Mouse (Mus musculus) spleen, adult 12 weeks (tissue): ENCODE data around the gene Trim7.
"Not testable (repeated sequence)": the region's sequence is repeated elsewhere in the genome, so short reads cannot be mapped to it uniquely, and the experiment has no call there.

Experiments used
- DNase-seq: peaks from one replicate; pipeline ENCODE4 v3.0.0; 2022; ENCODE audit warnings: low spot score

The Trim7 gene

DNA sequence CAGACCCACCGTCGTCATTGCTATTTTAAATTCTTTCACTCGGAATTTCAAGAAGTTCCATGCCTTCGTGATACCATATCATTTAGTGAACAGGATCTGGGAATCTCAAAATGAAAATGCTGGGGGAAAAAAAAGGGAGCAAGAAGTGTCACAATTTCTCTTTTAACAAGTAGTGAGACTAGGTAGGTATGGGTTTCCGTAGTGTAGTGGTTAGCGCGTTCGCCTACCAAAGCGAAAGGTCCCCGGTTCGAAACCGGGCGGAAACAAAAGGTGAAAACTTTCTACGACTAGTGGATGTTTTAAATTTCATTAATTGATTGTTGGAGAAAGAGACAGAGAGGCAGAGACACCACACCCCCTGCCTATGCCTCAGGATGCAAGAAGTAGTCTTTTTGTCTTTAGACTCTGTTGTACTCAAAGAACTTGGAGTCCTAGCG is 2.4 kb upstream of the Trim7 start:
- peak; percentile 76 for DNase-seq

DNA sequence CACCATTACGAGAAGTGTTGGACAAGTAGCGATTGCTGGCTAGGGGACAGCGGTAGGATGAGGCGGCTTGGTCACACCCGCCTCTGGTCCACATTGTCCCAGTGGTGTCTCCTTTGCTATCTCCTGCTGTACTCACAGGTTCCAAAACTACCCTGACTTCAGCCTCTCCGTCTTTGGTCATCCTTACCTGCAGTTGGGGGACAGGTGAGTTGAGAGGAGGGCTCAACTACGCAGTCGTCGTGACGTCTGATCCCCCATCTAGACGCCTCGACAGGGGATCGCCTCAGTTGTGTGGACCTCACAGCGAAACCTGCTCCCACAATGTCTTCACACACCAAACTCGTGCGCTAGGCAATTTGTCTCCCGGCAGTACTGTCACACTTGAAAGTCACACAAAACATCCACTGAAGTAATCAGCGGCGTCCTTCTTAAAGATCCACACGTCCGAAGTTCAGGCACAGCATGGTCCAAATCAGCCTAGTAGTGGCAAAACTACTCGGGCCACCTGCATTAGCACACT is 1.6 kb upstream of the Trim7 start:
- no peak for DNase-seq

DNA sequence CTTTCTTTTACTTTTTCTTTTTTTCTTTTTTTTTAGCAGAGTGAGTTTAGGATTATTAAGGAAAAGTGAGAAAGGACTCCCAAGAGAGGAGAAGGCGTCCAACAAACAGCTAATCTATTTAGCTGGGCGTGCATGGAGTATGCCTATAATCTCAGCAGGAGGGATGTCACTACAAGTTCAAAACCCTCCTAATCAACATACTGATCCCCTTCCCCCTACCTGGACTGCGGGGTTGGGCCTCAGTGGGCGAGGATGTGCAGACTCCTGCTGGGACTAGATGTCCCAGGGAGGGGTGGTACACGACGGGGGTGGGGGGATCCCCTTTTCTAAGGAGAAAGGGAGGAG is 784 bp downstream of the Trim7 start:
- DNase-seq = no peak

DNA sequence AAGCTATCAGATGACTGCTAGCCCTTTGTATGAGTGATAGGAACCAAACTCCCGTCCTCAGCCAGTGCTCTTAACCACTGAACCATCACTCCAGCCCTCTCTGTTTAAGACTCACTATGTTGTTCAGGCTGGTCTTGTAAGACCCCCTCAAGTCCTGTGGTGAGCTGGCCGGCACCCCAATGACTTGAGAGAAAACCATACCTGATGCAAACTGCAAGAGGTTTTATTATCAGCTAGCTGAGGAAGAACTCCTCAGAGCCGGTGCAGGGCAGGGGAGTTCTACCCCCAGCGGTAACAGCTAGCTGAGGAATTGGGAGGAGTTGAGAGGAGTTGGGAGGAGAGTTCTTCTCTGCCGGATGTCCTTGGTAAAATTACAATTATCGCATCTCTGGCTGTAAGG is 2.0 kb downstream of the Trim7 start:
- no peak for DNase-seq

DNA sequence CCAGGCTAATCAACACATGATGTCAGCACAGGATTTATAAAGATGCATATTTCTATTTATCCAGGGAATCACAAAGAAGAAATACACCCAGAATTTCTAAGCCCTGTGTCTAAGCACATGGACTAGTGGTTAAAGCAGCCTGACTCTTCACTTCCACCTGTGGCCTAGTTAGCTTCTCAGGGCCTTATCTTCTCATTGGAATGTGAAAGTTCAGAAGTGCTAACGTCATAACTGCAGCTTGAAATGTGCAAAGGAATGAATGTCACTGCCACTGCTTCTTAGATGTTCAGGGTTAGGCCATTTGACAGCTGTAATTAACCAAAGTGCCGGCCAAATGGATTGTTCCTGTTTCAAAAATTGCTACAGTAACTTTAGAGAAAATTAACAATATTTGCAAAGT is 4.3 kb downstream of the Trim7 start:
- no peak for DNase-seq

DNA sequence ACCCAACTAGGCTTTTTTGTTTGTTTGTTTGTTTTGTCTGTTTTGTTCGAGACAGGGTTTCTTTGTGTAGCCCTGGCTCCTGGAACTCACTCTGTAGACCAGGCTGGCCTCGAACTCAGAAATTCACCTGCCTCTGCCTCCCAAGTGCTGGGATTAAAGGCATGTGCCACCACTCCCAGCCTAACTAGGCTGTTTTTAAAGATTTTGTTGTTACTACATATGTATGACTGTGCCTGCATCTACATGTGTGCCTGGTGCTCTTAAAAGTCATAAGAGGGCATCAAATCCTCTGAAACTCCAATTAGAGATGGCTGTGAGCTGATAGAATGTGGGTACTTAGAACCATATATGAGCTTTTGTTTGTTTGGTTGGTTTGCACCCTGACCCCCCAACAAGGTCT is 5.3 kb downstream of the Trim7 start:
- DNase-seq = no peak

DNA sequence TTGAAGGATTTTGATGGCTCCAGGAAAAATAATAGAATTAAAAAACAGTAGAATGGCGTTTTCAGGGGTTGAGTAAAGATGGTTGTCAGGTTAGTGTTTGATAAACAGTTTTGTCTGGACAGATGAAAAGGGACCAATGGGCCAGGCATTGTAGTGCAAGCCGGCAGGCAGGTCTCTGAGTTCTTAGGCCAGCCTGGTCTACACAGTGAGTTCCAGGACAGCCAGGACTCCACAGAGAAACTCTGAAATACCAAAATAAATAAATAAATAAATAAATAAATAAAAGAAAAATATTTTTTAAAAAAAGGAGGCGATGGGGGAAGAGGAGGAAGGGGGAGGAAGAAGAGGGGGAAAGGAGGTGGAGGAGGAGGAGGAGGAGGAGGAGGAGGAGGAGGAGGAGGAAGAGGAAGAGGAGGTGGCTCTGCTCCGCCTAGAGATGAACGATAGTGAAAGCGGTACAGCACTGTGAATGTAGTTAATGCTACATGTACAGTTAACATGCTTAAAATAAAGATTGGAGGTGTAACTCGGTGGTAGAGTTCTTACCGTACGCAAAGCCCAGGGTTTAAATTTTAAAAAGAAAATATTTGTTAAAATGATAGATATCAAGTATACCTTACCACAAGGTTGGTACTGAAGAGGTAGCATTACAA is 7.3 kb downstream of the Trim7 start:
- DNase-seq = no peak

DNA sequence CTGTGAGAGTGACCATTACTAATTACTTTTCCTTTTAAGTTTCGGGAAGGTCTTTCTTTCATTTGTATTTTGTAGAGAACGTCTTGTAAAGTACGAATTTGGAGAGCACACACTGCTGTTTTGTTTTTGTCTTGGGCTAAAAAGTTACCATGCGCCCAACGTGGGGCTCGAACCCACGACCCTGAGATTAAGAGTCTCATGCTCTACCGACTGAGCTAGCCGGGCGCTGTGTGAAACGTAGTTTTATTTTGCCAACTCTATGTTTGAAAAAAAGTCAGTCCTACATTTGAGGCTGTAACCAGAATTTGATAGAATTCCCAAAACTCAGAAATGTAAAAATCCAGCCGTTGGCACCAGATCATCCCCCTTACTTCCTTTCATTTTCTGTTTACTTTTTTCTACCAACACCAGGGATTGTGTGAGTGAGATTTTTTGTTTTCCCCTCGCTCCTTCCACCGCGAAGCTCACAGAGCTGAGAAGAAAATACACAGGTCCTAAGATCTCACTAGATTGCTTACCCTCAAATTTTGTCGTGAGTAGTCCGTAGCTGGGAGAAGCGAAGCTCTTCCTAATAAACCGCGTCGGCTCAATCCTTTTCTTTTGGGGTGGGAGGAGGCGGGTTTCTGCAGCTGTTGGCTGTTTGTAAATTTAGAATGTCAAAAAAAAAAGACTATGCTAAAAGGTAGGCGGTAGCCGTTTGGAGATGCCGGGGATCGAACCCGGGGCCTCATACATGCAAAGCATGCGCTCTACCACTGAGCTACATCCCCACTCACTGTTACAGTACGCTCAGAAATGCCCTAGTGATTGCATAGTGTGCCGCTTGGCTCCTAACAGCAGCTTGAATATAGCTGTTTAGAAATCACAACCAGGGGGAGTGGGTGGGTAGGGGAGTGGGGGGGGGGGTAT is 8.0 kb downstream of the Trim7 start:
- peak; percentile 89 for DNase-seq

DNA sequence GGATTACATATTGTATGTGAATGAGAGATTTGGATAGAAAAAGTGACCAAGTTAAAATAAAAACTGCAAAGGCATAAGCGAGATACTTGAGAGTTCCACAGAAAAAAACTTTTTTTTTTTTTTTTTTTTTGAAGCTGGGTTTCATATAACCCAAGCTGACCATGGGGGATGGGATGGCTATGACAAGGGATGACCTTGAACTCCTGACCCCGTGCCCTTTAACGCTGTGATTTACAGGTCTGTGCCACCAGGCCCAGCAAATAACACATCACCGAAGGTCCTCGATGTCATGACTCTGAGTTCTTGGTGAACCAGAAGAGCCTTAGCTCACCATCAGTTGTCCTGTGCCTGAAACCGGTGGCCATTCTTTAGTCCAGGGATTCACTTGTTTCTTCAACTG is 10.0 kb downstream of the Trim7 start:
- no peak for DNase-seq

DNA sequence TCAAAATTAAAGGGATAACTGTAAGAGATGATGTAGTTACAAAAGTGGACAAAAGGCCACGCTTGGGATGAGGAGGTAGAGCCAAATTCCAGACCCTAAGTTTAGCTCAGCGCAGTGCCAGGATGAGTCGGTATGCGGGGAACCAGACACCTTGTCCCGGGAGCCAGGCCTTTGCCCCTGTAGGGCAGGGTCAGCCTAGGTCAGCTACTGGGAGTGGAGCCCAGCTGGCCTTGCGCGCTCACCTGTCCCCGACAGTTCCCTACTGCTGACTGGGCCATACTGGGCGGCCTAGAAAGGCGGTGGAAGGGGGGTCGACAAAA is 11.0 kb downstream of the Trim7 start:
- DNase-seq = no peak

DNA sequence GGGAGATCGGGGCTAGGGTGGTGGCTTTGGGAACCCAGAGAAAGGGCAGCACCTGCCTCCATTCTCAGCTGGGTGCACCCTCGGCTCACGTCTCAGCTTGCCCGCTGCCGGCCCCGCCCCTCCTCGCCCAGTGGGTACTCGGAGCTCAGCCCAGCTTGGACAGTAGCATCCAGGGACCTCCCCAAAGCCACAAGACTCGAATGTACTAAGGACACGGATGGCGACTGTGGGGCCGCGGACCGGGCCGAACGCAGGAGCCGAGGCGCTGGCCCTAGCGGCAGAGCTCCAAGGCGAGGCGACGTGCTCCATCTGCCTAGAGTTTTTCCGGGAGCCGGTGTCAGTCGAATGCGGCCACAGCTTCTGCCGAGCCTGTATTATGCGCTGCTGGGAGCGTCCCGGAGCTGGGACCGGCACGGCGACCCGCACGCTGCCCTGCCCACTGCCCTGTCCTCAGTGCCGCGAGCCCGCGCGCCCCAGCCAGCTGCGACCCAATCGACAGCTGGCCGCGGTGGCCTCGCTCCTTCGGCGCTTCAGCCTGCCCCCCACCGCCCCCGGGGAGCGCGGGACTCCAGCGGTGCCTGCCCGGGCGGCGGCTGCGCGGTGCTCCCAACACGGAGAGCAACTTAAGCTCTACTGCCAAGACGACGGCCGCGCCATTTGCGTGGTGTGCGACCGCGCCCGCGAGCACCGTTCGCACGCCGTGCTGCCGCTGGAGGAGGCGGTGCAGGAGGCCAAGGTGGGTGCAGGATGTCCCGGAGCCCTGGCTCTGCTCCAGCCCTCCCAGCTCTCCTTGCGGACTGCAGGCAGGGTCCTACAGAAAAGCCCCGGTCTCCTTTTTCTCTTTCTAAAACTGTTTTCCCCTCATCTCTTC is 11.6 kb downstream of the Trim7 start:
- DNase-seq = peak; percentile 44

DNA sequence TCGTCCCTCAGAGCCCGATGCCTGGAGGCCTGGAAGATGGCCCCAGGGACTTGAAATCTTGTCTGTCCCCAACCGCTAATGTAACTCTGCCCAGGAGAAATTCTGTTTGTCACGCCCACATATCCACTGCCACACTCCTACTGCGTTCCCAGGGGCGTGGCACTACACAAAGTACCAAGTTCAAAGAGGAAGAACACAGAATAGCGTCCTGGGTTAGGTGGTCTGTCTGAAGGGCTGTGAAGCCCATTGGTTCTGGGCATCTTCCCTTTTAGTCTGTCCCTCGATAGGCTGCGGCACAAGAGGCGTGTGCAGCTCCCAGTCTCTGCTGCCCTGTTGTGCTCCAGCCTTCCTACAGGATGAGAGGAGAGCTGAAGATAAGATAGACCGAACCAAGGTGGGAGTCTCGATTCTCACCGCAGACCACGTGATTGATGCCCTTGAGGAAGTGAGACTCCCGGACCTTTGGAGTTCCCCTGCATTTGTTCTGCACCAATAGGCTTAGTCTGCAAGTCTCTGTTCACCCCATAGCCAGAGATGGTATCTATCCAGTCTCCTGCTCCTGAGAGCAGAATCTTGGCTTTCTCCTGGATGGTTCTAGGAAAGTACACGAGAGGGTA is 12.3 kb downstream of the Trim7 start:
- peak; percentile 43 for DNase-seq

DNA sequence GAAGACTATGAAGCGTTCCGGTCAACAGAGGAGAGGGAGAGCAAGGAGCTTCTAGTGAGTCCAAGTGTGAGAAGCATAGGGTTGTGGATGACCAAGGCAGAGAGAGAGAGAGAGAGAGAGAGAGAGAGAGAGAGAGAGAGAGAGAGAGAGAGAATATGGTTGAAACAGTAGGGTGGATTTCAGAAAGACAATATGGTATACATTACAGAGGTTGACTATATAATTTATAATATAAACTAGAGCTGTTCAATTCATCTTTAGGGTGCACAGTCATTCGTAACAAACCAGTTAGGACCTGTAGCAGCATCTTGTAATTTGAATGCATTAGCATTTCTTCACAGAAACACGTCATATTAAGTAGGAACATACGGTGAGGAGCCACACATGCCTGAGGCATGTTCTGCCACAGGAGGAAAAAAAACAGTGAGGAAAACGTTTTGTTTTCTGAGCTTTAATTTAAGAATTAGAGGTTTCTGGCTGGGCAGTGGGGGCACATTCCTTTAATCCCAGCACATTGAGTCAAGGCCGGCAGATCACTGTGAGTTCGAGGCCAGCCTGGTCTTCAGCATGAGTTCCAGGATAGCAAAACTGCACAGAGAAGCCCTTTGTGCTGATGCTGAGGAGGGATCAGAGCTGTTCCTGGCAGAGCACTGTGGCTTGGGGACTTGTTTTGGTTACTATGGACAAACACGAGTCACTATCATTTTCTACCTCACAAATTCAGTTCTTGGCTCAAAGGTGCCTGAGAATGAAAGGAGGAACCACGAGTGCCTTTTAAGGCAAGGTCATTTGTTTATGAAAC is 13.1 kb downstream of the Trim7 start:
- DNase-seq = no peak

DNA sequence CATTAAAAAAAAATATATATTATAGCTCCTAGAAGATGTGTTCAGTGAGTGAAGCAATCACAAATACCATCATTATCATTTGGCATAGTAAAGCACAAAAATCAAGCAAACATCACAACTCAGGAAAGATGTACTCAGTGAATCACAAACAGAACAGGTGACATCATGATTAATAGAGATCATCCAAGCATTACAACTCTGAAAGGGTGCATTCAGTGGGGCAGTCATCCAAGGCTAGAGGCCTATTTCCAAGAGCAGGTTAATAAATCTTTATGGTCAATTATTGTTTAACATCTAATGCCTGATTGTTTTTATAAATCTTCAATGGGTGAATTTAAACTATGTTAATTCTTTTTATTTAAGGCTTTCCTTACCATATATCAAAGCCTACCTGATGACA is 14.9 kb downstream of the Trim7 start:
- no peak for DNase-seq

DNA sequence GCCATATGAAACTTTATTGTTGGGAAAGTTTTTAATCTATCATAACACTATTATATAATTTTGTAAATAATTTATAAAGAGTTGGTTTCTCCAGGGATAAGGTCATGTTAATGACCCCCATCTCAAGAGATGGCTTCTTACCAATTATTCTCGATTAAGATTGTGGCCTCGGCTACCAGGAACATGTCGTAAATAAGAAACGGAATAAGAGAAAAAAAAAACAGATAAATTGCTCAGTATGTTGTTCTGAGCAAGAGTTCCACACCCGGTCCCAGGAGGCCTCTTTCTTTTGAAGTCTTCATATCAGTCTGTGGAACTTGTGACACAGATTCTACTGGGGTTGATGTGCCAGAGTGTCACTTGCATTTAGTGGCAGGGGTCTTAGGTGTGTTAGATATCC is 15.3 kb downstream of the Trim7 start:
- no peak for DNase-seq

DNA sequence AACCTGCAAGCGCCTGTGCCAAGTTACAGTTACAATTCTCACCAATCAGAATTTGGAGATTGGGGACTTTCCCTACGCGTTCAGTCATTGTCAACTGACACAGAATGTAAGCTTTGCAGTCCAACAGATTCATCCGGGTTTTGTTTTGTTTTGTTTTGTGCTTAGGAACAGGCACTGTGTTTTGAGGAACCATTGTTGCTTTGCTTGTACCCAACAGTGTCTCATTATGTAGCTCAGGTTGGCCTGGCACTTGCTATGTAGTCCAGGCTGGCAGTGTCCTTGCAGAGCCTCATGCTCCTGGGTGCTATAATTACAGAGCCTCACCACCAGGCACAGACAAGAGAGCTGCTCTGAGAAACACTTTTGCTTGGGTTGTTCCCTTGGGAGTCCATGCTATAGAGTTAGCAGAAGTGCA is 16.4 kb downstream of the Trim7 start:
- no peak for DNase-seq

DNA sequence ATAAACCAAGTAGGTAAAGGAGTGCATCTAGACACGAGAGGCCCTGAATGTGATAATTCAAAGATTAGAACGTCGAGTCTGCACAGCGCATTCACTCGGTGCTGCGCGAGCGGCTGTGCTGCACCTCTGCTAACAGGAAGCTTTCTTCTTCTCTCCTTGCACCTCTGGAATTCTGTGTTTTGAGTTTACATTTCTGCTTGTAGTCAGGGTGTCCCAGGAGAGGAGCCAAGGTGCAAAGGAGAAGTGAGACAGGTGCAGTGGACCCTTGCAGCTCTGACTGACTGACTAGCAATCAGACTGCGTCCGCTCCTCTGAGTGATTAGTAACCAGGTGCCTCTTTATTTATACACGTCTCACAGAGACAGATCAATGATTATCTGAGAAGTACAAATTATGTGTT is 17.3 kb downstream of the Trim7 start:
- peak; percentile 15 for DNase-seq

DNA sequence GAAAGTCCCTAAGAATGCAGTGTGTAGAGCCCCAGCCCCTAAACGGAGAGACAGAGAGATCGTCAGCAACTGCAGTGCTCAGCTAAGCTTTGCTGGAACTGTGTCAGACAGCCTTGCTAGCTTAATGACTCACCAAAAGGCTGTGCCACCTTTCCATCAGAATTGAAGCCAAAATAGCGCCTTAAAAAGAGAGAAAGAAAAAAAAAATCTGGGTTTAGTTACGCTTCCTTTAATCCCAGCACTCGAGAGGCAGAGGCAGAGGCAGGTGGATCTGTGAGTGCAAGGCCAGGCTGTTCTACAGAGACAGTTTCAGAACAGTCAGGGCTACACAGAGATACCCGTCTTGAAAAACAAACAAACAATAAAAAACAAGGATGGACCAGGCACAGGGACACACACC is 18.4 kb downstream of the Trim7 start:
- no peak for DNase-seq

DNA sequence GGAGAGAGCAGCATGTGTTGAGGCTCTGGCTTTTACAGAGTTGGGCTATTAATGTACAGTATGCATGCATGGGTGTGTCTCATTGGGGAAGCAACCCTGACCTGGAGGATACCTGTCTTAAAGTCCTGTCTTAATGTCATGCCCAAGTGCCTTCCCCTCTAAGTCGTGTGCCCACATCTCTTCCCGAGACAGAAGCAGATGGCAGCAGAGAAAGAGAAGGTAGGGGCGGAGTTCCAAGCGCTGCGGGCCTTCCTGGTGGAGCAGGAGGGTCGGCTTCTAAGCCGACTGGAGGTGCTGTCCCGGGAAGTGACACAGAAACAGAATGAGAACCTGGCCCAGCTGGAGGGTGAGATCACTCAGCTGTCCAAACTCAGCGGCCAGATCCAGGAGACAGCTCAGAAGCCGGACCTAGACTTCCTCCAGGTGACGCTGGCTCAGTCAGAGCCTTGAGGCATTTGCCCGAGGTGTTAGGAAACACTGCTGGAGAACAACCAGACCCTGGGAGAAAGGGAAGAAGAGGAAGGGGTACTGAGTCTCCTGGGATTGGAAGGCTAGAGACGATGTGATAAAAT is 19.4 kb downstream of the Trim7 start:
- no peak for DNase-seq

DNA sequence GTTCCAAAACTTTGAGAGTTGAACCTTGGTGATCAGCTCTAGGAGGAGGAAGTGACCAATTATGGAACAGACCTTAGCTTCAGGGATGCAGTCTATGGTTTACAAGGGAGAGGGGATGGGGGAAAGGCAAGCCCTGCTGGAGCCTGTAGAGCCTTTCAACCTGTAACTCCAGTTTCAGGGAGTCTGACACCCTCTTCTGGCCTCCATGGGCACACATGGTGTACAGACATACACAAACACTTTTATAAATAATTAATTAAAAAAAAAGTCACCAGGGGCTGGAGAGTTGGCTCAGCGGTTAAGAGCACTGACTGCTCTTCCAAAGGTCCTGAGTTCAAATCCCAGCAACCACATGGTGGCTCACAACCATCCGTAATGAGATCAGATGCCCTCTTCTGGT is 20.4 kb downstream of the Trim7 start:
- DNase-seq = not testable (repeated sequence)

DNA sequence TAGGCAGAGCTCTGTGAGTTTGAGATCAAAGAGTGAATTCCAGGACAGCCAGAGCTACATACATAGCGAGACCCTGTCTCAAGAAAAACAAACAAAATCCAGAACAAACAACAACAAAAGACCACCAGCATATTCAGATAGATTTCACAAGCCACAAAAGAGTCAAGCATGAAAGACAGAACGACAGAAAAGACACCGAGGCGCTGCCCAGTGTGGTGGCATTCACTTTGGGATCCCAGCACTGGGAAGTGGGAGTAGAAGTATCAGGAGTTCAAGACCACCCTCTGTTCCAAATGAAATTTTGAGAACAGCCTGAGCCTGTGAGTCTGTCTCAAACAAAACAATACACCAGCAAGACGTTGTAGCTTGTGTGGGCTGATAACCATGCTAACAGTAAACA is 20.9 kb downstream of the Trim7 start:
- DNase-seq = no peak
